Mouse (Mus musculus) small intestine, adult 10 weeks (tissue): Measurements from ENCODE around the gene Zfp60. TPM values are rescaled to one million over a fixed set of nuclear protein-coding genes. Genes with fewer than 3 reads are reported as not detected.

Experiments
- polyA plus RNA-seq: library from polyadenylated mRNA; stranded (reverse); fragments of 350-450 nt; fragmentation: Illumina TruSeq; extraction: RNeasy Lipid Tissue Mini Kit (QIAGEN cat#74804); gene quantifications from one replicate; pipeline ENCODE4 v1.2.3, GENCODE M21; 2014; ENCODE audit warnings: low replicate concordance

Gene Zfp60
- 16.3 TPM for polyA plus RNA-seq

DNA sequence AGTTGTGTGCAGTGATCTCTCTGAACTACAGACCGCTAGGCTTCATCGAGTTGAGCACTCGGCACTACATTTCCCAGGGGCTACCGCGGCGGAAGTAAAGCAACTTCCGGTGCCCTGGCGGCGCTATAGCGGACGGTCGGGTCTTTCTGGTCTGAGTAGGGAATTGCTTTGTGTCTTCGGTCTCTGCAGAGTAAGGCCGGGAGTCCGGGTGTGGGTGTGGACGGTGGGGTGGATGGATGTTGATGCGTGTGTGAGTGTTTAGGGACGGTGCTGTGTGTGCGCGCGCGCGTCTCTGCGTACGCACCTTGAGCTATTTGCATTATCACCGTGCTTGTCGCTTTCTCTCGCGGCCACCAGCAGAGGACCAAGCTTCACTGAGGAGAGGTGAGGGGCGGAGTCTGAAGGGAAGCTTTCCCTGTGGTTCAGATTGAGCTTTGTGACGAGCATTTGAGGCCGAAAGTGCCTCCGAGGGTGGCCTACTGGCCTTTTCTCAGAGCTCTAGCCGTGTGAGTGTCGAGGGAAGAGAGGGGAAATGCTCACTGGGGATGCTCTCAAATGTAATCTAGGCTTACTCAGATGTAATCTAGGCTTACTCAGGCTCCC lies at the start of gene Zfp60:
Zfp60 (plus strand) TSS at position 109 of the 603 bp plus-strand sequence.

DNA sequence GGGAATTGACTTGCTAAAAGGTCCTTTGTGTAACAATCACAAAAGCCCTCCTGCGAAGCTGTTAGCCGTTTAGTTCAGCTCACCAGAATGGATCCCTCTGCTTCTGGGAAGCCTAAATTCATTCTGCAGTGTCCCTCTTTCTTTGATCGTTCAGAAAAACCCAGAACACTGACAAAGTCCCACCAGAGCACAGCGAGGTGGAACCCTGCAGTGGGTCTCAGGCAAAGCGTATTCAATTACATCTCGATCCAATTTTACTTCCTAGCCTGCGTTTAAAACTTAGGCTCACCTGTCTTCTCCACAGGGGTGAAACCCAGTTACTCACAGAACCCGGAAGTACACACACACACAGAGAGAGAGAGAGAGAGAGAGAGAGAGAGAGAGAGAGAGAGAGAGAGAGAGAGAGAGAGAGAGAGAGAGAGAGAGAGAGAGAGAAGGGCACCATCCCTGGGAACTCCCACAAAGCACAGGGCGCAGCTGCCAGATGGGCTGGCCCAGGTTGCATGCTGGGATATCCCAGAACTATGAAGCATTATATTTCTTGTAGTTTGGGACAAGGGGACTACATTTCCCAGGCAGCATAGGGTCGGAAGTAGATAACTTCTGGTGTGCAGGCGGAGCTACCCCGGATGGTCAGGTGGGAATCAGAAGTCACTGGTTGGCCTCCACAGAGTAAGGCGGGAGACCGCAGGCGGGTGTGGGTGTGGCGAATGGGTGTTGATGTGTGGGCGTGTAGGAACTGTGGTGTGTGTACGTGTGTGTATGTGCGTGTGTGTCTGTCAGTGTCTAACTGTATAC lies 42.2 kb upstream of the Zfp60 start, which contains the start of gene Zfp607b:
Zfp607b (plus strand) TSS at position 526 of the 798 bp plus-strand sequence.

Other genes with a start within 250 kb of the Zfp60 start
- gene Sertad1, start 244.5 kb upstream of the Zfp60 start, polyA plus RNA-seq: 0.71 TPM
- gene Prx, start 232.1 kb upstream of the Zfp60 start, polyA plus RNA-seq: not detected
- gene Hipk4, start 208.1 kb upstream of the Zfp60 start, polyA plus RNA-seq: 0.15 TPM
- gene Pld3, start 178.2 kb upstream of the Zfp60 start, polyA plus RNA-seq: not detected
- 2.2 TPM for gene 2310022A10Rik, start 178.2 kb upstream of the Zfp60 start, polyA plus RNA-seq
- 2.2 TPM for gene Akt2, start 139.8 kb upstream of the Zfp60 start, polyA plus RNA-seq
- gene Ttc9b, start 77.5 kb upstream of the Zfp60 start, polyA plus RNA-seq: not detected
- gene Map3k10, start 56.8 kb upstream of the Zfp60 start, polyA plus RNA-seq: not detected
- gene Zfp607b, start 42.0 kb upstream of the Zfp60 start, polyA plus RNA-seq: 1.2 TPM
- 15.1 TPM for gene Zfp626, start 75.8 kb downstream of the Zfp60 start, polyA plus RNA-seq
- gene Zfp59, start 107.2 kb downstream of the Zfp60 start, polyA plus RNA-seq: 10.1 TPM
- 5.0 TPM for gene Zfp607a, start 126.1 kb downstream of the Zfp60 start, polyA plus RNA-seq
- gene Zfp974, start 198.1 kb downstream of the Zfp60 start, polyA plus RNA-seq: 12.4 TPM
- gene Zfp780b, start 247.8 kb downstream of the Zfp60 start, polyA plus RNA-seq: 16.6 TPM